Mouse (Mus musculus): Measurements from ENCODE around the gene Atp2c1.

- TF ChIP-seq E2F4 (IDR thresholded peaks at IDR 0.05; ENCODE audit: insufficient read depth) (no peak), REST (IDR thresholded peaks at IDR 0.05; ENCODE audit: insufficient read depth, insufficient read length) (no peak)
These were observed 44.2 kb downstream of the Atp2c1 start for GRCm38 (mm10) chr9:105482715-105483510.
